Mouse (Mus musculus) mouse embryonic stem cell (cell line): ENCODE data around the gene Itga8.

ENCODE experiments used
- in situ Hi-C, 2 experiments: fragments of 300-500 bp; cut with MboI; formaldehyde crosslinking; loops; 1 replicate in 1 of 2; 3 replicates in 1 of 2; pipeline ENCODE4 v1.14.3; 2019 to 2020; ENCODE audit warnings: low sequenced_read_pairs in 2 of 2, low pct_unique_long_range_greater_than_20kb in 1 of 2, mixed read lengths in 1 of 2; ENCODE audit not compliant: unreplicated experiment in 1 of 2

Itga8 gene

GRCm38 (mm10) chr2:12305064-12305650 is 3.4 kb upstream of the Itga8 start:
- in situ Hi-C loops = loop anchor here (10.0 to 25.0 kb wide), 2 partner anchors 293 to 300 kb away; no protein-coding TSS in a partner anchor

DNA sequence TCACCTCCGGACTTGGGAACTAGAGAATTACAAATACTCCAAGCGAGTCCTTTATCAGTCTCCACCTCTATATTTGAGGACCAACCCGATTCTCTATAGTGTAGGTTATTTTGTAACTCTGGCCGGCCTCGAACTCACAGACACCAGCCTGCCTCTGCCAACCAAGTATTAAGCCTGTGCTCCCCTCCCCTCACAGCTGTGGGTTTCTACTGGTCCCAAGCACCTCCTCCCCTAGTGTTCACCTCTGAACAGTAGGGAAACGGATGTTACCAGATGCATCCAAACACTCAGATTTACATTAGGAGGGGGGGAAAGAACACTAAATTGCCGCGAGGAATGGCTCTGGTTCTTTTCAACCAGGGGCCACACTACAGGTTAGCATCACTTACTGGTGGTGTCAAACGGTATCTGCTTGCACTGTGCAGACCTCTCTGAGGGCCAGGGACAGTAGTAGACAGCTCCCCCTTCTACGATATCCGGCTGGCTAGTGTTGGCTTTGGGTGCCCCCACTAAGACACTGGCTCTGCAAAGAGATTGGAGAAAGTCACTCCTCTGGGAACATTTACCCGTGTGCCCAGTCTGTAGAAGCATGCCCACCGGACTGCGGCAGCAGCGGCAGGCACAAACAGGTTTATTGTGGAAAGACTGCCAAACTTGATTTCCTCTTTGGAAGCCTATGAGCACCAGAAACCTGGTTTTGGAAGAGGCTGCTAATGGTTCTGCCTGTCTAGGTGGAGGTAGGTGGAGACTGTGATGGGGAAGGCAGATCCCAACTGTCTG is 1.1 kb downstream of the Itga8 start:
- in situ Hi-C loops = loop anchor here (10.0 to 25.0 kb wide), 2 partner anchors 288 to 296 kb away; no protein-coding TSS in a partner anchor

DNA sequence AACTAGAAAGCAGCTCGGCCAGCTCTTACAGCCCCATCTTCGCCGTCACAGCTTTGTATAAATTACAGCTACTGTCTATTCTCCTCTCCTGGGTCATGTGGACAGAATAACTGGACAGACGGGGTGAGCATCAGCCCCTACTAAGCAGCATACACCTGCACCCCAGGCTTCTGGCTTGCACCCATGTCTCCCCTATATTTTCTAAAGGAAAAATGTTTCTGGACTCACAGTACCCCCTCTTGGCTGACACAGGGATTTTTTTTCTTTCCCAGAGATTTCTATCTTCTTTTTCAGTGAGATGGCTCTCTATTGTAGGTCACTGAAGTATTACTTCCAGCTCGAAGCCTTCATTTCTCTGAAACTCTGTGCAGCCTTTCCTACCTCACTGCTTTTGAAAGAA is 4.4 kb downstream of the Itga8 start:
- in situ Hi-C loops = no loop called here

DNA sequence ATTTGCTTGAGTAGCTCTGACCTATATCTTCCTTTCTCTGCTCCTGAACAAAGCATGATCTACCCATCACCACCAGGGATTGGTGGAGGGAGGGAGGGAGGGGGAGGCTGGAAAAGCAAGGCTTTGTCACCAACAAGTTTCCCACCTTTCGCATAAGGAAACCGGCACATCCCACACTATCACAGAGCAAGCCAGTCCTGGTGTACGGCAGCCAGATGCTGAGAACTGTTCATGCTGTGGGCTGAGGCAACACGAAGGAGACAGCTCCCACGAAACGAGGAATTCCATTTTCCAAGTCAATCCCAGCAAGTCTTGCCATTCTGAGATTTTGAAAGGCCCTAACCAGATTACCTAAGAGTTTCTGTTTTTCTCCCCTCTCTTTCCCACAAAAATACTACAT is 6.6 kb downstream of the Itga8 start:
- in situ Hi-C loops = no loop called here

DNA sequence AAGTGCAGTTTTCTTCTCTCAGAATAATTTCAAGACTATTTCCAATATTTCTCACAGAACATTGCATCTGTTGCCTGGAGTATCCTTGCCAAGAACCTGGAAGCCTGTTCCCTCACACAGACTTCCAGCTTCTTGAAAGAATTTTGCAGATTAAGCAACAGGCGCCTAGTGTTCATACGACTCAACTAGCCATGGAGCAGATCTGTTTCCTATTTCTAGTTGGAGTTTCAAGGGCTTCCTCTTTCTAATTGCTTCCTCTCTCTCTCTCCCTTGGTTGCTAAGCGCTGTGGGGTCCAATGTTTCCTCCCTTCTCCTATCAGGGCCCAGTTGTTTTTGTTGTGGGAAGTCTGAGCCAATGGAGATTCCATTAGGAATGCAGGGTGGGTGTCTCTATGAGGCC is 7.7 kb downstream of the Itga8 start:
- in situ Hi-C loops = no loop called here

DNA sequence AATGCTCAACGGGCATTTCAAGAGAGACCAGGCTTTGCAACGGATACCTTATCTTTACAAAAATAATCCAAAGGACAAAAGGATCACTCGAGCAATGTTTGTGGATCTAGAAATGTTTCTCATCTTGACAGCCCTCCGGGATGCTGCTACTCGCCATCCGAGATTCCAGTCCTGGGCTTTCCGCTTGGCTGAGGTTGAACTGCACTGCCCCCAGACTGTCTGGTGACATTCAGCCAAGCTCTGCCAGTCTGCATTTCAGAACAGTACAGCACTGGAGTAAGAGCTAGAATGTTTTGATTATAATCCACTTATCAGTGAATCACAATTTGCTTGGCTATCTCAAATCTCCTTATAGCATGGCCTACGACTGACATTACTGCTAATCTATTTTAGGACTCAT is 8.3 kb downstream of the Itga8 start:
- in situ Hi-C loops = no loop called here

DNA sequence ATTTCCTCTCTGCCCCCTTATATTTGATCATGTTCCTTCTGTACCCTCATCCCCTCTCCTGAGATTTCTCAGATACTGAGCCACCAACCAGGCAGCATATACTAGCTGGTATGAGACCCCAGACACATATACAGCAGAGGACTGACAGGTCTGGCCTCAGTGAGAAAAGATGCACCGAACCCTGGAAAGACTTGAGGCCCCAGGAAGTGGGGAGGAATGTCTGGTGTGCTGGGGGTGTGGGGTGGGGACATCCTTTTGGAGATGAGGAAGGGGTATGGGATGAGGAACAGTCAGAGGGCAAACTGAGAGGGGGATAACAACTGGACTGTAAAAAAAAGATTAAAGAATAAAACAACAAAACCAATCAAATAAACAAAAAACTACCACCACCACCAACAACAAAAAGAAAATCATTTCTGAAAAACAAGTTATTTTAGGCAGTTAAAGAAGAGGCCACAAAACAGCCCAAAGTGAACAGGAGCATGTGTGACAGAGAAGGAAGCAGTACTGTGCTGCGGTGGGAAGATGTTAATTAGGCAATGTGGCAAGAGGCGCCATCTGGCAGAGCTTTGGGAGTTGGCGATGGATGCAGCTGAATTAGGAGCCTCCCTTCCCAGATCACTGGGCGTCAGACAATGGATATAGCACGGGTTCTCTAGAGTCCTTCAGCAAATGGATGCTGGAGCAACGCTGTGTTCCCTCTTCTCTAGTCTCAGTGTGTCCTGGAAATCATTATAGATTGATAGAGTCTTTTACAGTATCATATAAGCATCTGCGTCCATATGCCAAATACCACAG is 9.5 kb downstream of the Itga8 start:
- in situ Hi-C loops = no loop called here

DNA sequence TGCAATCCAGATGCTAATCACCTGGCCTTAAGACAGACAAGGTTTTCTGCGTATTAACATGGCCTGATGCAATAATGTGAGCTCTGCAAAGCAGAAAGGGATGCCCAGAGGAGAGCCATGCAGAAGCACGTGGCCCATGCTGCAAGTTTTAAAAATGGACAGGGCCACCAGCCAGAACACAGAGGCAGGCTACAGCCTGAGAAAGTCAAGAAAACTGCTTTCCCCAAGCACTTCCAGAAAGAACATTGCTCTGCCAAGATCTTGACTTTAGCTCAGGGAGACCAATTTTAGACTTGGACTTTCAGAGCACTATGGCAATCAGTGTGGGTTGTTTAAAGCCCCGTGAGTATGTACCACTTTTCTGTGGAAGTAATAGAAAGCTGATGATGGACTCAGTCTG is 11.5 kb downstream of the Itga8 start:
- in situ Hi-C loops = no loop called here

- in situ Hi-C loops = no loop called here
Observed at GRCm38 (mm10) chr2:12287831-12288230, 13.9 kb downstream of the Itga8 start.

DNA sequence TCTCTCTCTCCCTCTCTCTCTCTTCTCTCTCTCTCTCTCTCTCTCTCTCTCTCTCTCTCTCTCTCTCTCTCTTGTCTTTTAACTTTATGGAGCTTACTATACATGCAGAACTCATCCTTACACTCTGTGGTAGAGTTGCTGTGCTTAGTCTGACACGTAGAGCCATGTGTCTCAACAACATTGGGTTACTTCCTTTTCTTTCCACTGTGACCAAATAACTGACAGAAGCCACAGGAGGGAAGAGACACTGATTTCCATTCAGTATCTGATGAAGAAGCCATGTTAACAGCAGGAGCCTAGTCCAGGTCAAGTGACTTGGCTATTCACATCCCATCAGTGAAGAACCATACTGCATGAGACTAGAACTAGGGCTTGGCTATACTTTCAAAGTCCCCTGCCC is 21.1 kb downstream of the Itga8 start:
- in situ Hi-C loops = no loop called here

DNA sequence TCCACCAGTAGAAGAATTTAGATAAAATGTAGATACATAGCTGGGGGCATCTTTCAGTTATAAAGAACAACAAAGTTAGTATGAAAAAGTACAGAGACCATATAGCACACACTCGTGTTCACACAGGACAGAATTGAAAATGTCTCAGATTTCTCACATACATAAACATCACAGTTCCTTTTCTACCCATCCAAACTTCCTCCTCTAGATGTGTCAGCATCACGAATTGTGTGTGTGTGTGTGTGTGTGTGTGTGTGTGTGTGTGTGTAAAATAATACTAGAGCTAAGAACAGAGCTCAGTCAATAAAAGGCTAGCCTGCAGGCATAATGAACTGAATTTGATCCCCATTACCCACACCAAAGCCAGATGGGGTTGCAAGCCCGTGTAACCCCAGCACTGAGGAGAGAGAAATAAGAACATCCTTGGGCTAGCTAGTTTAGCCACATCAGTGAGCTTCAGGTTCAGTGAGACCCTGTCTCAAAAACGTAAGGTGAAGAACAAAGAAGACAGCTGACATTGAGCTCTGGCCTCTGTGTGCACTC is 22.6 kb downstream of the Itga8 start:
- in situ Hi-C loops = no loop called here

DNA sequence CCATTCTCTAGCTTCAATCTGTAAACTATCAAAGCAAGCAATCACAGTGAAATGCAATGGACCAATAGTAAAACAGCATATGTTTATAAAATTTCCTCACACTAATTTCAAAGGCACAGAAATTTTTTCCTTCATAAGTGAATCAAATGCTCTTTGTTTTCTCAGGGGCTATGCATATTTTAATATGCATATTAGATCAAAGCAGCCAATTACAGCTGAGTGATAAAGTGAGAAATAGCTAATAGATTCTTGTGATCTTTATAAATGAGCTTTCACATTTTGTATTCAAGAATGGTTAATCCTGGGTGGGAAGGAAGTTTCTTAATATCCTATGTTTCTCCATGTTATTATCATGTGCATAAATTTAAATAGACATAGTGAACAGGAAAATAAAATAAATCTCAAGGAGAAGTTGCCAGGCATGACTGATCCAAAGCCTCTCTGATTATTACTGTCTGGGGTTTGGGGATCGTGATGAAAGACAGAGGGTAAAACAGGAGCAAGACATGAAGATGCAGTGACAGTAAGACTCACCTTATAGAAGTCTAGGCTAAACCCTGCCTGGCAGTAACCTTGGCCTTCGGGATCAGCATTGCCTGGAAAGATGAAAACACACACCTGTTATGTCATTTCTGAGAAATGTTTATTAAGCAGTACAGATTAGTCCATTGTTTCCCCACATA is 44.9 kb downstream of the Itga8 start:
- in situ Hi-C loops = no loop called here

DNA sequence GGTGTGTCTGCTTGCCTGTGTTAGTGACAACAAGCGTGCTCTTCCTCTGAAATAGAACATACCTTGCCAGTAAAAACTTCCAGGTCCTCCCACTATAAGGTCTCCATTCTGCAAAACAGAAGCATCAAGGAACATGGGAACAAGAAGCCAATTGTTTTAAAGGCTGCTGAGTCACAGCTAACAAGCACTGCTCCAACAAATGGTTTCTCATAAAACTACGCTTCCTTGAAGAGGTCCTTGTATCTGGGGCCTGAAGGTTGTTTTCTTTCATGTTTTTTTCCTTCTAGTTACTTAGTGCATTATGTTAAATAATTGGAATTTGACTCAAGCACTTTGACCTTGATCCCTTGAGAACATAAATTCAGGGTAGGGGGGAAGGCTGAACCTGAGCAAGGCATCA is 45.8 kb downstream of the Itga8 start:
- in situ Hi-C loops = no loop called here

GRCm38 (mm10) chr2:12235345-12235744 is 66.4 kb downstream of the Itga8 start:
- in situ Hi-C loops = no loop called here

- in situ Hi-C loops = no loop called here
Observed at GRCm38 (mm10) chr2:12229721-12230120, 72.0 kb downstream of the Itga8 start.

DNA sequence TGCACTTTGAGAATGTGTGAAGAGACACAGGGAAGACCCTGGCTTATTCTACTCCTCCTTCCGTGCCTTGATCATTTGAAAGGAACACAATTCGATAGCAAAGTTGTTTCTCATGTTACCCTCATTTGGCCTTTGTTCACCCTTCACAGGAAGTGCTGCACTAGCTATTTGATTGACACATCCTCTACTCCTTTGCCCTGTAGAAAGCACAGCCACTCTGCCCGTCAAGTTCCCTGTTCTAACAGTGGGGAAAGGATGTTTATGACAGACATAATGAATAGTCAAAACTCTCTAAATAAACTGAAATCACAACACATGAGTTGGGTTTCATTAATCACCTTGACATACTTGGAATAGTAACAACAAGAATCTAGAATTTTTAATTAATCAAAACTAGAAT is 73.4 kb downstream of the Itga8 start:
- in situ Hi-C loops = no loop called here

GRCm38 (mm10) chr2:12227243-12227642 is 74.5 kb downstream of the Itga8 start:
- in situ Hi-C loops = no loop called here

DNA sequence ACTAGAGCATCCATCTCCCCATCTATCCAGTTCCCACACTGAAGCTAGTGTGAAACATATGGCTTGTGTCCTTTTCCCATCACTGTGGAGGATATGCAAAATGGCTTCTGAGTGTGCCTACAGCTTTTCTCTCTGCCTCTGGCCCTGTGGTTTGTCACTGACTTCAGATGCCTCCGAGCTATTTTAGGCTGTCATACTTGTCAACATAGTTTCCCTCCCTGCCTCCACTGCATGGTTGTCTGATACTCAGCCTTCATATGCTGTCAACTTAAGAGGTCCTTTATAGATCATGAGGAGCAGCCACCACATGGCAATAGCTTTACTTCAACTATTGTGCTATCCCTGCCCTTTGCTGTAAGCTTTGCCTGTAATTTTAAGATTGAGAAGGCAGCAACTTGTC is 75.4 kb downstream of the Itga8 start:
- in situ Hi-C loops = no loop called here

DNA sequence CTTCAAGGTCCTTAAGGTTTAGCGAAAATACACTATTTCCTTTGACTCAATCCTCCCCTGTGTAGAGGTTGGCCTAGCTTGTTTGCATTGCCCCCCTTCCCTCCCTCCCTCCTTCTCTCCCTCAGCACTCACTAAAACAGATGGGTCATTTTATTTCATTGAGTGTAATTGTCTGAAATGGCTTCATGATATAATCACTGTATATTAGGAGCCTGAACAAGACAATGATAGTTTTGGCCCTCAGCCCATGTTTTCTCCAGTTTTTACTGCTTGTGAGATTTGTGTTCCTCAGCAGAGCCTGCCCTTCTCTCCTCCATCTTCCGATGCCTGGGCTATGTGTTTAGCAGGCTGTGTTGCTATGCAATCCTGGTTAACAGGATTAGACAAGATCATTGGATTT is 80.1 kb downstream of the Itga8 start:
- in situ Hi-C loops = no loop called here
